Mouse (Mus musculus) MEL (cell line): ENCODE results near the gene Ehbp1l1. TPM values are rescaled to one million over a fixed set of nuclear protein-coding genes. Genes with fewer than 3 reads are reported as not detected.

Experiments
- DNase-seq: peaks from one replicate; pipeline ENCODE4 v3.0.0; 2011; ENCODE audit warnings: low read depth, low spot score
- H3K27ac ChIP-seq: 2 replicates; pipeline ENCODE4 v1.5.1; 2012; ENCODE audit warnings: low read depth, mild to moderate bottlenecking, control low read depth, low read length, moderate library complexity; ENCODE audit not compliant: control insufficient read depth
- H3K27me3 ChIP-seq, 2 experiments: fragments of 150-350 bp in 1 of 2; sonication (generic) in 1 of 2; 2 replicates each; pipeline ENCODE4 v1.6.1; 2012; ENCODE audit warnings: low read length in 2 of 2, mild to moderate bottlenecking in 2 of 2, improper control_type of control experiment in 1 of 2, moderate library complexity in 1 of 2; ENCODE audit not compliant: insufficient read depth in 2 of 2, control insufficient read depth in 1 of 2
- H3K36me3 ChIP-seq, 2 experiments: 2 replicates each; pipeline ENCODE4 v1.6.1; 2012 to 2014; ENCODE audit warnings: low read length in 2 of 2, improper control_type of control experiment in 1 of 2, inconsistent platforms in 1 of 2, mild to moderate bottlenecking in 1 of 2; ENCODE audit not compliant: insufficient read depth in 2 of 2, control insufficient read depth in 1 of 2
- H3K4me1 ChIP-seq, 2 experiments: fragments of 150-350 bp in 1 of 2; sonication (generic) in 1 of 2; 2 replicates each; pipeline ENCODE4 v1.6.1; 2012; ENCODE audit warnings: low read length in 2 of 2, improper control_type of control experiment in 1 of 2, mild to moderate bottlenecking in 1 of 2; ENCODE audit not compliant: insufficient read depth in 2 of 2, control insufficient read depth in 1 of 2
- H3K4me3 ChIP-seq, 2 experiments: fragments of 150-350 bp in 1 of 2; sonication (generic) in 1 of 2; 2 replicates each; pipeline ENCODE4 v1.5.1; 2012; ENCODE audit warnings: low read depth in 2 of 2, low read length in 2 of 2, mild to moderate bottlenecking in 2 of 2, moderate library complexity in 2 of 2, control low read depth in 1 of 2, improper control_type of control experiment in 1 of 2; ENCODE audit not compliant: control insufficient read depth in 1 of 2, insufficient read depth in 1 of 2
- H3K79me2 ChIP-seq: 2 replicates; pipeline ENCODE4 v1.6.1; 2012; ENCODE audit warnings: mild to moderate bottlenecking, low read length, moderate library complexity; ENCODE audit not compliant: control insufficient read depth, poor library complexity, insufficient read depth
- H3K9ac ChIP-seq: 2 replicates; pipeline ENCODE4 v1.6.1; 2012; ENCODE audit warnings: low read depth, mild to moderate bottlenecking, control low read depth, low read length, moderate library complexity; ENCODE audit not compliant: control insufficient read depth, poor library complexity, severe bottlenecking
- H3K9me3 ChIP-seq: fragments of 150-350 bp; sonication (generic); replicated peaks from 2 replicates; pipeline ENCODE4 v1.6.1; 2012; ENCODE audit warnings: mild to moderate bottlenecking, low read length, improper control_type of control experiment, moderate library complexity; ENCODE audit not compliant: insufficient read depth
- BHLHE40 ChIP-seq: IDR thresholded peaks from 2 replicates; pipeline ENCODE4 v1.6.1; 2012; ENCODE audit warnings: low read depth, mild to moderate bottlenecking, inconsistent platforms, low read length, improper control_type of control experiment, borderline replicate concordance
- CHD2 ChIP-seq: IDR thresholded peaks from 2 replicates; pipeline ENCODE4 v1.6.1; 2011; ENCODE audit warnings: low read length, improper control_type of control experiment
- CTCF ChIP-seq, 3 experiments: IDR thresholded peaks in 2 of 3; conservative IDR thresholded peaks in 1 of 3; 2 replicates each; pipeline ENCODE4 v1.5.1; 2011 to 2012; ENCODE audit warnings: low read length in 3 of 3, low read depth in 2 of 3, mild to moderate bottlenecking in 2 of 3, improper control_type of control experiment in 1 of 3, inconsistent platforms in 1 of 3, mixed read lengths in 1 of 3, moderate library complexity in 1 of 3; ENCODE audit not compliant: control insufficient read depth in 1 of 3, insufficient read depth in 1 of 3, poor library complexity in 1 of 3, severe bottlenecking in 1 of 3
- E2F4 ChIP-seq: IDR thresholded peaks from 2 replicates; pipeline ENCODE4 v1.6.1; 2011; ENCODE audit warnings: low read depth, low read length, improper control_type of control experiment, borderline replicate concordance
- EP300 ChIP-seq, 2 experiments: IDR thresholded peaks; 2 replicates each; pipeline ENCODE4 v1.6.1; 2011; ENCODE audit warnings: improper control_type of control experiment in 2 of 2, low read length in 2 of 2, low read depth in 1 of 2, mild to moderate bottlenecking in 1 of 2
- GABPA ChIP-seq: IDR thresholded peaks from 2 replicates; pipeline ENCODE4 v1.6.1; 2012; ENCODE audit warnings: low read depth, mild to moderate bottlenecking, inconsistent platforms, low read length, improper control_type of control experiment, moderate library complexity
- GATA1 ChIP-seq: IDR thresholded peaks from 2 replicates; pipeline ENCODE4 v1.6.1; 2011; ENCODE audit warnings: low read depth, low read length, improper control_type of control experiment
- HCFC1 ChIP-seq: IDR thresholded peaks from 2 replicates; pipeline ENCODE4 v1.6.1; 2012; ENCODE audit warnings: low read depth, mild to moderate bottlenecking, inconsistent platforms, low read length, improper control_type of control experiment, moderate library complexity
- JUND ChIP-seq: IDR thresholded peaks from 2 replicates; pipeline ENCODE4 v1.6.1; 2011; ENCODE audit warnings: low read depth, mild to moderate bottlenecking, improper control_type of control experiment, low read length
- KAT2A ChIP-seq: conservative IDR thresholded peaks from 2 replicates; pipeline ENCODE4 v1.6.1; 2012; ENCODE audit warnings: low read depth, low read length, improper control_type of control experiment, inconsistent platforms
- MYB ChIP-seq: IDR thresholded peaks from 2 replicates; pipeline ENCODE4 v1.6.1; 2011; ENCODE audit warnings: mild to moderate bottlenecking, low read depth, low read length, improper control_type of control experiment
- MYC ChIP-seq: IDR thresholded peaks from 2 replicates; pipeline ENCODE4 v1.6.1; 2011; ENCODE audit warnings: low read depth, mild to moderate bottlenecking, low read length, improper control_type of control experiment, moderate library complexity
- NRF1 ChIP-seq: IDR thresholded peaks from 2 replicates; pipeline ENCODE4 v1.6.1; 2014; ENCODE audit warnings: low read depth, mild to moderate bottlenecking, inconsistent platforms, low read length, improper control_type of control experiment, moderate library complexity; ENCODE audit not compliant: poor library complexity, insufficient read depth, severe bottlenecking
- POLR2A ChIP-seq, 2 experiments: IDR thresholded peaks; 2 replicates each; pipeline ENCODE4 v1.6.1; 2011 to 2012; ENCODE audit warnings: low read length in 2 of 2, mild to moderate bottlenecking in 2 of 2, control low read depth in 1 of 2, improper control_type of control experiment in 1 of 2, low read depth in 1 of 2, moderate library complexity in 1 of 2; ENCODE audit not compliant: control insufficient read depth in 1 of 2, insufficient read depth in 1 of 2, poor library complexity in 1 of 2
- POLR2AphosphoS5 ChIP-seq: IDR thresholded peaks from 2 replicates; pipeline ENCODE4 v1.6.1; 2012; ENCODE audit warnings: low read depth, borderline replicate concordance, mild to moderate bottlenecking, inconsistent platforms, low read length, moderate library complexity, mixed read lengths
- RAD21 ChIP-seq: IDR thresholded peaks from 2 replicates; pipeline ENCODE4 v1.6.1; 2011; ENCODE audit warnings: mild to moderate bottlenecking, low read depth, low read length, improper control_type of control experiment
- SIN3A ChIP-seq: IDR thresholded peaks from 2 replicates; pipeline ENCODE4 v1.6.1; 2012; ENCODE audit warnings: low read length, improper control_type of control experiment, inconsistent platforms
- SMC3 ChIP-seq: IDR thresholded peaks from 2 replicates; pipeline ENCODE4 v1.6.1; 2011; ENCODE audit warnings: low read depth, low read length, improper control_type of control experiment
- TAL1 ChIP-seq: IDR thresholded peaks from 2 replicates; pipeline ENCODE4 v1.6.1; 2012; ENCODE audit warnings: mild to moderate bottlenecking, inconsistent platforms, low read length, moderate library complexity, mixed read lengths
- TCF12 ChIP-seq: IDR thresholded peaks from 2 replicates; pipeline ENCODE4 v1.6.1; 2014; ENCODE audit warnings: low read depth, mild to moderate bottlenecking, inconsistent platforms, low read length, improper control_type of control experiment, moderate library complexity
- UBTF ChIP-seq: IDR thresholded peaks from 2 replicates; pipeline ENCODE4 v1.6.1; 2012; ENCODE audit warnings: low read depth, mild to moderate bottlenecking, inconsistent platforms, low read length, improper control_type of control experiment, moderate library complexity, borderline replicate concordance; ENCODE audit not compliant: insufficient read depth
- USF1 ChIP-seq: IDR thresholded peaks from 2 replicates; pipeline ENCODE4 v1.6.1; 2014; ENCODE audit warnings: low read depth, mild to moderate bottlenecking, inconsistent platforms, low read length, improper control_type of control experiment, moderate library complexity
- USF2 ChIP-seq, 2 experiments: IDR thresholded peaks; 2 replicates each; pipeline ENCODE4 v1.6.1; 2011 to 2012; ENCODE audit warnings: improper control_type of control experiment in 2 of 2, low read length in 2 of 2, borderline replicate concordance in 1 of 2, inconsistent platforms in 1 of 2, low read depth in 1 of 2, mild to moderate bottlenecking in 1 of 2; ENCODE audit not compliant: insufficient read depth in 1 of 2
- ZC3H11A ChIP-seq: IDR thresholded peaks from 2 replicates; pipeline ENCODE4 v1.6.1; 2012; ENCODE audit warnings: low read depth, mild to moderate bottlenecking, inconsistent platforms, low read length, improper control_type of control experiment
- ZNF384 ChIP-seq: IDR thresholded peaks from 2 replicates; pipeline ENCODE4 v1.6.1; 2012; ENCODE audit warnings: low read depth, mild to moderate bottlenecking, inconsistent platforms, low read length, improper control_type of control experiment
- polyA plus RNA-seq, 2 experiments: library from polyadenylated mRNA; stranded (reverse) in 1 of 2; unstranded in 1 of 2; fragments of >175 nt in 1 of 2; fragments of >200 nt in 1 of 2; gene quantifications; 2 replicates each; pipeline versions ENCODE4 v1.2.1 to v1.2.4; 2012; ENCODE audit warnings: low replicate concordance in 2 of 2, low read depth in 1 of 2; ENCODE audit not compliant: insufficient read length in 2 of 2, insufficient read depth in 1 of 2, missing spikeins in 1 of 2
- total RNA-seq: library from RNA; depleted of rRNA; stranded (reverse); fragments of 300-350 nt; gene quantifications from 2 replicates; pipeline ENCODE4 v1.2.3, GENCODE M21; 2012

Ehbp1l1 gene
- total and polyA plus RNA-seq, 3 experiments, result 63.2 to 113 (median 77.3) TPM

DNA sequence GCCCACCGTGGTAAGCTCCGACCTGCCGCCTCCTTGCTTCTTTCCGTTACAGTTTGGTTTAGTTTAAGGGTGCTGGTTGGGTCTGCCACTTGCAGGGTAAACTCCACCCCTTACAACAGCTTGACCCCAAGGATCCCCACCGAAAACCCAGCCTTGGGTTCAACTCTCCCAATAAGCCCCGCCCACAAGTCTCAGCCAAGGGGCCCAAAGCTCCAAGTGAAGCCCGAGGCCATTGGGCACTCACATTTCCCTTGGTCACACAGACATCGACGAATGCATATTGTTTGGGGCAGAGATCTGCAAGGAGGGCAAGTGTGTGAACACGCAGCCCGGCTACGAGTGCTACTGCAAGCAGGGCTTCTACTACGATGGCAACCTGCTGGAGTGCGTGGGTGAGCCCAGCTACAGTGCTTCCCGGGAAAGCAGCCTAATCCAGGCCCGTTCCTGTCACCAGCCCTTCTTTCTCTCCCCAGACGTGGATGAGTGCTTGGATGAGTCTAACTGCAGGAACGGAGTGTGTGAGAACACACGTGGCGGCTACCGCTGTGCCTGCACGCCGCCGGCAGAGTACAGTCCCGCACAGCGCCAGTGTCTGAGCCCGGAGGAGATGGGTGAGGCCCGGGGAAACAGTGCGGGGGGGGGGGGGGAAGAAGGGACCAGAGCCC is 30.3 kb upstream of the Ehbp1l1 start:
- no peak for TF ChIP-seq KAT2A
- no peak for TF ChIP-seq BHLHE40
- no peak for TF ChIP-seq RAD21
- TF ChIP-seq ZNF384, result no peak
- no peak for TF ChIP-seq POLR2AphosphoS5
- no peak for TF ChIP-seq TAL1
- H3K36me3 ChIP-seq, result no peaks in the 10 kb centered on the region
- no peaks in the 10 kb centered on the region for H3K4me1 ChIP-seq
- H3K4me3 ChIP-seq, result no peak overlapping the region
- H3K27me3 ChIP-seq, result no peaks in the 10 kb centered on the region
- no peaks in the 10 kb centered on the region for H3K79me2 ChIP-seq
- no peak overlapping the region for H3K9ac ChIP-seq
- no peaks in the 10 kb centered on the region for H3K9me3 ChIP-seq
- no peak overlapping the region for H3K27ac ChIP-seq
- no peak for DNase-seq

DNA sequence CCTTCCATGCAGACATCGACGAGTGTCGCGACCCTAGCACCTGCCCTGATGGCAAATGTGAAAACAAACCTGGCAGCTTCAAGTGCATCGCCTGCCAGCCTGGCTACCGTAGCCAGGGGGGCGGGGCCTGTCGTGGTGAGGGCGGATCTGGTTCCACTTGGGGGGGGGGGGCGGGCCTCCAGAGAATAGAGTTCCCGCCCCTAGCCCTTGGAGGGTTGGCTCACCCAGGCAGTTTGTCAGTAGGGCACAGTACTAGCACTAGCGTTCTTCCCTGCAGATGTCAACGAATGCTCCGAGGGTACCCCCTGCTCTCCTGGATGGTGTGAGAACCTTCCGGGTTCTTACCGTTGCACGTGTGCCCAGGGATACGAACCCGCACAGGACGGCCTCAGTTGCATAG is 25.6 kb upstream of the Ehbp1l1 start:
- H3K27ac ChIP-seq, result no peak overlapping the region
- no peak for DNase-seq
- no peak for TF ChIP-seq GABPA
- TF ChIP-seq CHD2, result no peak
- no peak for TF ChIP-seq ZC3H11A
- no peak for TF ChIP-seq TCF12
- no peak for TF ChIP-seq GATA1
- TF ChIP-seq ZNF384, result no peak
- no peak for TF ChIP-seq JUND
- no peak for TF ChIP-seq MYC
- TF ChIP-seq EP300 (IDR thresholded peaks at IDR 0.05; ENCODE audit: low read depth in 1 of 2, low read length in 2 of 2), result no peak
- TF ChIP-seq USF1, result no peak
- no peak for TF ChIP-seq USF2 (IDR thresholded peaks at IDR 0.05; ENCODE audit: borderline replicate concordance in 1 of 2, insufficient read depth in 1 of 2, low read depth in 1 of 2, low read length in 2 of 2)
- TF ChIP-seq SIN3A, result no peak
- no peak for TF ChIP-seq CTCF (IDR thresholded peaks at IDR 0.05 in 2 of 3, conservative IDR thresholded peaks at IDR 0.05 in 1 of 3; ENCODE audit: control insufficient read depth in 1 of 3, insufficient read depth in 1 of 3, low read depth in 2 of 3, low read length in 3 of 3, poor library complexity in 1 of 3, severe bottlenecking in 1 of 3)
- TF ChIP-seq POLR2A (IDR thresholded peaks at IDR 0.05; ENCODE audit: control insufficient read depth in 1 of 2, insufficient read depth in 1 of 2, low read depth in 1 of 2, low read length in 2 of 2, poor library complexity in 1 of 2), result no peak
- TF ChIP-seq UBTF, result no peak
- TF ChIP-seq NRF1, result no peak
- TF ChIP-seq HCFC1, result no peak
- TF ChIP-seq MYB, result no peak
- no peak for TF ChIP-seq E2F4
- no peak for TF ChIP-seq SMC3
- TF ChIP-seq, all 39 proteins: peak for 0
- no peaks in the 10 kb centered on the region for H3K4me1 ChIP-seq
- H3K9me3 ChIP-seq, result no peaks in the 10 kb centered on the region
- H3K36me3 ChIP-seq, result no peaks in the 10 kb centered on the region
- no peaks in the 10 kb centered on the region for H3K79me2 ChIP-seq
- H3K4me3 ChIP-seq, result no peak overlapping the region
- H3K27me3 ChIP-seq, result no peaks in the 10 kb centered on the region
- no peak overlapping the region for H3K9ac ChIP-seq
